Mouse (Mus musculus): ENCODE measurements around the gene Emc9.

Gene Emc9

DNA sequence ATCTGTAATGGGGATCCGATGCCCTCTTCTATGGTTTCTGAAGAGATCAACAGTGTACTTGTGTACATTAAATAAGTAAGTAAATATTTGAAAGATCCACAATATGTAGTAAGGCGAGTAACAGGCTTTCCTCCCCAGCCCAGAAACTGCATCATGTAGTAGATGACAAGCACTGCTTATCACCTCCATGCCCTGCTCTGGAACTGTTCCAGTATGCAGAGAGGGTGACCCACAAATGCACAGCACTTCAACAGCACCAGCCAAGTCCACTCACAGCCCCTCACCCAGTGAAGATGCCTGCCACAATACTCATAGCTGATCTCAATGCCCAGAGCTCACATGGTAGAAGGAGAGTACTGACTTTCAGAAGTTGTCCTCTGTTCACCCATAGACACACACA is 14.5 kb downstream of the Emc9 start:
- in situ Hi-C loops (cut with MboI; ENCODE audit: low pct_unique_long_range_greater_than_20kb in 1 of 2, low sequenced_read_pairs in 2 of 2, unreplicated experiment in 1 of 2): no loop called here

GRCm38 (mm10) chr14:55567496-55567895 is 17.6 kb downstream of the Emc9 start:
- in situ Hi-C loops (cut with MboI; ENCODE audit: low pct_unique_long_range_greater_than_20kb in 1 of 2, low sequenced_read_pairs in 2 of 2, unreplicated experiment in 1 of 2): no loop called here

DNA sequence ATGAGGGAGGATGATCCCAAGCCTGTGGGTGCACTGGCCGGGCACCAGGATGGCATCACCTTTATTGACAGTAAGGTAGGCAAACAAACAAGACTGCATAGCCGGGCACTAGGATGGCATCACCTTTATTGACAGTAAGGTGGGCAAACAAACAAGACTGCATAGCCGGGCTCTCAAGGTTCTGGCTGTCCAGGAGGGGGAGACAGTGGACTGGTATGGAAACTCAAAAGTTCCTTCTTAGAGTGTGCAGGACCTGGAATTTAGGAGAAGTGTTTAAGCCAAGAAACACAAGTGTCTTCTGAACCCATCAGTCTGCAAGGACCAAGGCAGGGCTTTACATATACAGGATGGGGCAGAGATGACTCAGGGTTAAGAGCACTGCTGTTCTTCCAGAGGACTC is 19.4 kb downstream of the Emc9 start:
- in situ Hi-C loops (cut with MboI; ENCODE audit: low pct_unique_long_range_greater_than_20kb in 1 of 2, low sequenced_read_pairs in 2 of 2, unreplicated experiment in 1 of 2): no loop called here

- in situ Hi-C loops (cut with MboI; ENCODE audit: low pct_unique_long_range_greater_than_20kb in 1 of 2, low sequenced_read_pairs in 2 of 2, unreplicated experiment in 1 of 2): no loop called here
These were observed 21.9 kb downstream of the Emc9 start for GRCm38 (mm10) chr14:55563249-55563648.

DNA sequence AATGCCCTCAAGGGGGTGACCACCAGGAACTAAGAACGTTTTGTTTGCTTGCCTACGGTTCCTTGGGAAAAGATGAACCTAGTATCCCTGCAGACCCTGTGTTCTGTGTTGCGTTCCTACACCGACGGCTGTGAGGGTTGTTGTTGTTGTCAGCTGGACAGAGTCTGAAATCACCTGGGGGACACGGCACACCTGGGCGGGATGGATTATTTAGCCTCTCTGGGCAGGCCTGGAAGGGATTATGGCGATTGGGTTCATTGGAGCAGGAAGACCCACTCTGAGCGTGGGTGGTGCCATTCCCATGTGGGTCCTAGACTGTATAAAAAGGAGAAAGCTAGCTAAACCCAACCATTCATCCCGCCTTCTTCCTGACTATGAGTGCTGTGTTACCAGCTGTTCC is 23.2 kb downstream of the Emc9 start:
- in situ Hi-C loops (cut with MboI; ENCODE audit: low pct_unique_long_range_greater_than_20kb in 1 of 2, low sequenced_read_pairs in 2 of 2, unreplicated experiment in 1 of 2): no loop called here

- in situ Hi-C loops (cut with MboI; ENCODE audit: low pct_unique_long_range_greater_than_20kb in 1 of 2, low sequenced_read_pairs in 2 of 2, unreplicated experiment in 1 of 2): no loop called here
These were observed 24.7 kb downstream of the Emc9 start, which contains the start of gene A730061H03Rik for GRCm38 (mm10) chr14:55560202-55561073. TSS of gene A730061H03Rik (minus strand) at chr14:55560406.

DNA sequence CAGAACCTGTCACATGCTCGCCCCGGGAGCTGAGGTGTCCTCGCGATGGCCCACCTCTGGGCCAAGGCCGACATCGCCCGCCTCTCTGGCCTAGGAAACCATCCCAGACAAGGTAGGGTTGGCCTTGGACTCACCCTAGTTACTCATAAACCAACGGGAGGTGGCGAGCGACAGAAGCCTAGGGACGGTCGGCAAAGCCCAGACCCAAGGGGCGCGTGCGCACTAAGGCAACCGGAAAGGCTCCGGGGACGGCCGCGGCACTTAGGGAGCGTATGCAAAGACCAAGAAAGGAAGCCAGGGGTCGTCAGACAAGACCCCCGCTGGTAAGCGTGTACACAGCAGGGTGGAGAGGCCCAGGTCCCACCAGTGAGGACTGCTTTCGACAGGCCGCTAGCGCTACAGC is 25.3 kb downstream of the Emc9 start, which contains the start of gene Dcaf11:
Gene Dcaf11 (plus strand): TSS at position 208 of the 403 bp plus-strand sequence.
- in situ Hi-C loops (cut with MboI; ENCODE audit: low pct_unique_long_range_greater_than_20kb in 1 of 2, low sequenced_read_pairs in 2 of 2, unreplicated experiment in 1 of 2): no loop called here

DNA sequence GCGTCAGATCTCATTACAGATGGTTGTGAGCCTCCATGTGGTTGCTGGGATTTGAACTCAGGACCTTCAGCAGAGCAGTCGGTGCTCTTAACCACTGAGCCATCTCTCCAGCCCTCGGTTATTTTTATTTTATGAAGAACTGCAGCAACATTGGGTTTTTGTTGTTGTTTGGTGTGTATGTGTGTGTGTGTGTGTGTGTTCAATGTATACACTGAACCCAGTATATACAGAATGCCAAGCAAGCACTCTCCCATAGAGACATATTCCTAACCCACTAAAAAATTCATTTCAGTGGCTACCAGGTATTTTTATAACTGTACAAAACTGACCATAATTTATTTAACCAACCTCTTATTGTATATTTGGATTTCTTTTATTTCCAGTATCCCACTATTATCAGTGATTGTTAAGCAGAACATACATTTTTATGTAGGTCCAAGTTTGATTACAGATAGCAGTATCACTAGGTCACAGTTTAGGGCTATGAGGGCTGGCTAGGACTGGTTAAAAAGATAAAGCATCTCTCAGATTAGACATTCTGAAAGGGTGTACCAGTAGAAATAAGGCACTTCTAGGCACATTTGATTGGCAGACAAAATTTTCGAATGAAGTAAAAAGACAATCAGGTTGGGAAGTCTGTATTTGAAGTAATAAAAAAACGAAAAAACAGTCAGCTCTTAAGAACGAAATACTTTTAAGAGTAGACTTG is 26.2 kb downstream of the Emc9 start:
- in situ Hi-C loops (cut with MboI; ENCODE audit: low pct_unique_long_range_greater_than_20kb in 1 of 2, low sequenced_read_pairs in 2 of 2, unreplicated experiment in 1 of 2): no loop called here

GRCm38 (mm10) chr14:55557587-55557986 is 27.5 kb downstream of the Emc9 start:
- in situ Hi-C loops (cut with MboI; ENCODE audit: low pct_unique_long_range_greater_than_20kb in 1 of 2, low sequenced_read_pairs in 2 of 2, unreplicated experiment in 1 of 2): no loop called here

- in situ Hi-C loops (cut with MboI; ENCODE audit: low pct_unique_long_range_greater_than_20kb in 1 of 2, low sequenced_read_pairs in 2 of 2, unreplicated experiment in 1 of 2): no loop called here
These were observed 28.1 kb downstream of the Emc9 start for GRCm38 (mm10) chr14:55557003-55557402.

- in situ Hi-C loops (cut with MboI; ENCODE audit: low pct_unique_long_range_greater_than_20kb in 1 of 2, low sequenced_read_pairs in 2 of 2, unreplicated experiment in 1 of 2): no loop called here
These were observed 29.3 kb downstream of the Emc9 start for GRCm38 (mm10) chr14:55555788-55556187.

DNA sequence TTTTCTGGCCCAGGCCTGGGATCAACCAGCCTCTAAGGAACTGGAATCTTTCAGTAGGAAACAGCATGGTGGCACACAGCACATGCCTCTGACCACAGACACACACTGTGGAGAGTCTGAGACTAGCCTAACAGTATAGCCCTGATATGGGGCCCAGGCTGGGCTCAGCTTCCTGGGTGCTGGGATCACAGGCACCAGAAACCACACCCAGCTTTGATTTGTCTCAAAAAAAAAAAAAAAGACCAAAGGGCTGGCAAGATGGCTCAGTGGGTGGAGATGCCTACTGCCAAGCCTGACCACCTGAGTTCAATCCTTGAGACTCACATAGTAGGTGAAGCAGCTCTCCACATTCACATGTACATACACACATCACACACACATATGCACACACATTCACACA is 30.5 kb downstream of the Emc9 start:
- in situ Hi-C loops (cut with MboI; ENCODE audit: low pct_unique_long_range_greater_than_20kb in 1 of 2, low sequenced_read_pairs in 2 of 2, unreplicated experiment in 1 of 2): no loop called here

GRCm38 (mm10) chr14:55551794-55552193 is 33.3 kb downstream of the Emc9 start:
- in situ Hi-C loops (cut with MboI; ENCODE audit: low pct_unique_long_range_greater_than_20kb in 1 of 2, low sequenced_read_pairs in 2 of 2, unreplicated experiment in 1 of 2): no loop called here

- in situ Hi-C loops (cut with MboI; ENCODE audit: low pct_unique_long_range_greater_than_20kb in 1 of 2, low sequenced_read_pairs in 2 of 2, unreplicated experiment in 1 of 2): no loop called here
These were observed 33.8 kb downstream of the Emc9 start for GRCm38 (mm10) chr14:55551347-55551746.

DNA sequence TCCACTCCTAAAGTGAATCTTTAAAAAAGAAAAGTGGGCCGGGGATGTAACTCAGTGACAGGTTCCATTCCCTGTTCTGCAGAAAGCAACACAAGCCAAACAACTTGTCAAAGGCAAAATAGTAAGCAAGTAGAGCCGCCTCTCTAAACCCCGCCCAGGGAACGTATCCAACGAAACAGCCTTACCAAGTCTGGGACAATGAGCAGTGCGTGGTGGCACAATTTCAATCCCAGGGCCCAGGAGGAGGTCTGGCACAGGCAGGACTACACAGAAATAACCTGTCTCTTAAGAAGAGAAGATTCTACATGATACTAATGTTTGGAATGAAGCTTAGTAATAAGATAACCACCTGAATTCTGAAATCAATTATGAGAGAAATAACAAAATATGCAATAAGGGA is 34.9 kb downstream of the Emc9 start:
- in situ Hi-C loops (cut with MboI; ENCODE audit: low pct_unique_long_range_greater_than_20kb in 1 of 2, low sequenced_read_pairs in 2 of 2, unreplicated experiment in 1 of 2): no loop called here

DNA sequence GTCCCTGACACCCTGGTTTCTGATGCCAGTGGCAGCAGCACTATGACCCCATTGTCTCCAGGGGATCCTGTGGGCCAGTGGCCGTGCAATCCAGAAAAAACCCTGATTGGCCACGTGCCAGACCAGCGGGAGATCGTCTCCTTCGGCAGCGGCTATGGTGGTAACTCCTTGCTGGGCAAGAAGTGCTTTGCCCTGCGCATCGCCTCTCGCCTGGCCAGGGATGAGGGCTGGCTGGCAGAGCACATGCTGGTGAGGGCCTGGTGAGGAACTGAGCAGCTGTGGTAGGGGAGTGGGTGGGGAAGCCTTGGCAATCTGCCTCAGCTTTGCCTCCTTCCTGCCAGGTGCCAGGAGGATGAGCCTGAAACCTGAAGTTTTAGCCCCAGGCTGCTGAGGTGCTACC is 40.8 kb downstream of the Emc9 start:
- in situ Hi-C loops (cut with MboI; ENCODE audit: low pct_unique_long_range_greater_than_20kb in 1 of 2, low sequenced_read_pairs in 2 of 2, unreplicated experiment in 1 of 2): no loop called here

DNA sequence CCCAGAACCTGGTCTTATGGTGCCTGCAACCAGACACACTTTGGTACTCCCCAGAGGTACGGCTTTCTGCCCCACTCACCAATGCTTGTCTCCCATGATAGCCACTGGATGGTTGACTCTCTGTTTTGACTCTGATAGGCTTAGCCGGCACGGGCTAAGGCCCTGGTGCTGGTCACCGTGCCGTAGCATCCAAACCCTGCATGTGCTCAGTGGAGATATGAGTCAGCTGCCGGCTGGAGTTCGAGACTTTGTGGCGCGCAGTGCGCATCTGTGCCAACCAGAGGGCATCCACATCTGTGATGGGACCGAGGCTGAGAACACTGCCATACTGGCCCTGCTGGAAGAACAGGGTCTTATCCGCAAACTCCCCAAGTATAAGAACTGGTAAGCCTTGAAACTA is 42.8 kb downstream of the Emc9 start:
- in situ Hi-C loops (cut with MboI; ENCODE audit: low pct_unique_long_range_greater_than_20kb in 1 of 2, low sequenced_read_pairs in 2 of 2, unreplicated experiment in 1 of 2): no loop called here

- in situ Hi-C loops (cut with MboI; ENCODE audit: low pct_unique_long_range_greater_than_20kb in 1 of 2, low sequenced_read_pairs in 2 of 2, unreplicated experiment in 1 of 2): no loop called here
These were observed 44.2 kb downstream of the Emc9 start for GRCm38 (mm10) chr14:55540787-55541321.

GRCm38 (mm10) chr14:55540067-55540786 is 44.9 kb downstream of the Emc9 start, which contains the start of gene Pck2:
TSS of gene Pck2 (plus strand) at chr14:55540266.
- in situ Hi-C loops (cut with MboI; ENCODE audit: low pct_unique_long_range_greater_than_20kb in 1 of 2, low sequenced_read_pairs in 2 of 2, unreplicated experiment in 1 of 2): no loop called here

Measured in mouse embryonic stem cell (cell line).